Mouse (Mus musculus): ENCODE data around the gene Card9.

GRCm38 (mm10) chr2:26356231-26356630, 4.5 kb downstream of the Card9 start:
- TF ChIP-seq CTCF (conservative IDR thresholded peaks at IDR 0.05; ENCODE audit: low read length) (no peak), NANOG (IDR thresholded peaks at IDR 0.05; ENCODE audit: borderline replicate concordance, low read length) (no peak)

Measured in E14TG2a.4 (cell line).